Mouse (Mus musculus): Measurements from ENCODE around the gene Pced1b.

The Pced1b gene

GRCm38 (mm10) chr15:97431533-97431932, 184.6 kb downstream of the Pced1b start:
- DNase-seq (ENCODE audit: low read depth in 2 of 2, low spot score in 2 of 2) = no peak

DNA sequence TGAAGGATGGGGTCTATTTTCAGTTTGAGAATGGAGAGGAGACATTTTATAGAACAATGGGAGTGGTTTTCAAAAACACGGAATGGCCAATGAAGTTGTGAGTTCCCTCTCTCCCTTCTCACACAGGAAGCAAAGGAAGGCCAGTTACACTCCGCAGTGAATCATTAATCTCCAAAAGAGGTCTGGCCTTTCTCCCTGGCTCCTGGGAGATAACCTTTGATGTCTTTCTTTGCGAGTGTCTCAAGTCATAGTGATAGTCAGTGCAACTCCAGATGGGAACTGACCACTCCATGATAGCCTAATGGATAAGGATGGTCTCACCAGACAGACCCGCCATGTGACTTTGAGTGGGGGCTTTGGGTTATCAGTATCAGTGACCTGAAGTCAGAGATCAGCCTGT, 185.3 kb downstream of the Pced1b start:
- DNase-seq (ENCODE audit: low read depth in 2 of 2, low spot score in 2 of 2) = no peak

Data from CD8-positive naive resting alpha-beta T cell, adult 2 months (primary cell).